Mouse (Mus musculus) heart, postnatal 25 days (tissue): ENCODE results near the gene Bcl9l. TPM values are rescaled to one million over a fixed set of nuclear protein-coding genes. Genes with fewer than 3 reads are reported as not detected.
A peak's percentile ranks its signal among the peaks of the same experiment; 100 is the strongest.

Source experiments
- DNase-seq: peaks from one replicate; pipeline ENCODE4 v3.0.0; 2022; ENCODE audit warnings: low spot score
- intact Hi-C: fragments of 180-260 bp; cut with DNase I; formaldehyde crosslinking; loops from one replicate; pipeline ENCODE4 v1.15.1; 2025
- total RNA-seq, 2 experiments: library from RNA; stranded (reverse); gene quantifications; 2 replicates each; pipeline ENCODE4 v1.2.3; 2021

Gene Bcl9l
- total RNA-seq, 2 experiments from 2014 or later: 44.9 to 57.6 TPM

DNA sequence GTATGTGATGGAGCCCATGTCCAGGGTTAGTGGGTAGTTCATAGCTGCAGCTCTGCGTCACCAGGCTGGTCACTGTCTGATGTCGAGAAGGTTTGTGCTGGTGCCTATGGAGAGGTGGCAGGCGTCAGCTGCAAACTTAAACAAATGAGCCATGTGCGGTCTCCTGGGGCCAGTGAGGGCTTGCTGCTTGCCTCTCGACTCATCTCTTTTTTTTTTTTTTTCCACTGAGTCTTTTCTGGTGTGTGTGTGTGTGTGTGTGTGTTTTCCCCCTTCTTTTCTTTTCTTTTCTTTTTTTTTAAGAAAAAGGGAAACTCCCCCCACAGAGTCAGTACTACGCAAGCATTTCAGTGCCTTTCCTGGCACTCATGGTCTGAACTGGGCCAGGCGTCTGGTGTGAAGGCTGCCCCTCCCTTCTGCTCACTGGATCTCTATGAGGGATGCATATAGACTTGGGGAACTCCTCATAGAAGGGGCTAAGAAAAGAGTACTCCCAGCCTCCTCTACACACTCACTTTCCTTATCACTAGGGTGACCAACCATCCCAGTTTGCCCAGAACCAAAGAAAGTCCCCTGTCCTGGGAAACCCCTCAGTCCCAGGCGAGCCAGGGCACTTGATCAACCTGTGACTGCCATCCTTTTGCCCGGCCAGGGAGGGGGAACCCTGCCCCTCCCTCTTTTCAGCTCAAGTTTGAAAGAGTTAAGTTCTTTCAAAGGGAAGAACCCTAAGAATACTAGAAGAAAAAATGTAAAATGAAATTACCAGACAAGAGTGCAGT is 43.9 kb downstream of the Bcl9l start:
- DNase-seq: no peak
- intact Hi-C loops: no loop called here

DNA sequence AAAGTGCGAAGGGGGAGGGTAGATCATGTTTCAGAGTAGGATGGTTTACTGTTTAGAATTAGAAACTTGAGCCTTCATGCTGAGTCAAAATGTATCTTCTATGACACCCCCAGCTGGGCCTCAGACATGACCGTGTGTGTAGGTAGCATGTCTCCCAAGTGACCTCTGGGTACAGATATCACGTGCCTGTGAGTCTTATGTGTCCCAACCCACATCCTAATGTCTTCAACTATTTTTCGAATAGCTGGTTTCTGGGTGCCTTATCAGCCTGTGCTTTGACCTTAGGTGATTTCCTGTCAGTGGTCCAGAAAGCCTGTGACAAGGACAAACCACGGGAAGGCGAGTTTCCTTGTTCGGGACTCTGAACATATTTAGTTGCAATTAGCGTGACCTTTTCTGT is 45.7 kb downstream of the Bcl9l start:
- no peak for DNase-seq
- intact Hi-C loops: no loop called here

DNA sequence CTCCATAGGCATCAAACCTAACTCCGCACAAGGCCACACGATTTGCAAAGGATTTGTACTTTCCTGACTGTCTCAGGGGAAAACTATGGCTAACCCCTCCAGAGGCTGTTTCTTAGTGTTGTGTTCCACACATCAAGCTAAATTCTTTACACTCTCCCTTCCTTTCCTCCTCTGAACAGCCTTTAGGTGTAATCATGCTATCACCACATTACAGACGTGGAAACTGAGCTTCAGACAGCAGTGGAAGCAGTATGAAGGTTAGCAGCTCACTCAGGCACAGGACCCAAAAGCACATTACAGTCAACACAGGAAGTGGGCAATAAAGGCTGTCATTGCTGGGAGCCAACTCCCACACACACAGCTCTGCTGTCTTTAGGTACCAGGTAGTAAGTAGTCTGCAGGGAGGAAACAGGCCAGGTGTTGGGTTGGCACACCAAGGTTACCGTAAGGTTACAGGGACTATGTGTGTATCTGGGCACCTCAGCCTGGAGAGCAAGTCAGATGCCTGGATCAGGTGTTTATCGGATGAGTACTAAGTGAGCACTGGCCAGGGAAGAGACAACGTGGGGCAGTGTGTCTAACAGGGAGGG is 50.5 kb downstream of the Bcl9l start:
- no peak for DNase-seq
- intact Hi-C loops: no loop called here

DNA sequence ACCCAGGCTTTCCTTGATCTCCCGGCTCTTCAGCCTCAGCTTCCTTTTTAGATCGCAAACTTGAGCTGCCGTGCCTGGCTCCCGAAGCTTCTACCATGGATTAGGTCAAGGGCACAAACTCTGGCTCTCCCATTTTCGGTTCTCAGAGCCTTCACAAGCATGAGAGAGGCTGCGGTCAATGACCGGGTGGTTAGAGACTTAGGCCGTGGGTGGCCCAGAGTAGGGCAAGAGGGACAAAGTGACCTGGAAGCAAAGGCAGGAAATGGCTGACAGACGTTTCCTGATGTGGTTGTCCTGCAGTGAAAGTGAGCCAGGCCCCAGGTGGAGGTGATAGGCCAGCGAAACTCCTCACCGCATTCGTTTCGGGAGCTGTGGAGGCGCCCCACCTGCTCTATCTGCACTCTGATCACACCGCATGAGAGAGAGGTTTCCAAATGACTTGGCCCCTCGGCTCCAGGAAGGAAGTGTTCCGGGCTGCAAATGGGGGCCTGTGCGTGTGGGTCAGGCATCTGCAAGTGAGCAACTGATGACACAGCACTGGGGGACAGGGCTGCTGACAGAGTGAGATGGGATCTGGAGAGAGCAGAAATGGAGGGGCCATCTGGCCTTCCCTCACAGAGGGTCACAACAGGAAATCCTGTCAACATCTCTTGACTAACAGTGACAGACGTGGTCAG is 55.1 kb downstream of the Bcl9l start:
- DNase-seq: no peak
- intact Hi-C loops: no loop called here

DNA sequence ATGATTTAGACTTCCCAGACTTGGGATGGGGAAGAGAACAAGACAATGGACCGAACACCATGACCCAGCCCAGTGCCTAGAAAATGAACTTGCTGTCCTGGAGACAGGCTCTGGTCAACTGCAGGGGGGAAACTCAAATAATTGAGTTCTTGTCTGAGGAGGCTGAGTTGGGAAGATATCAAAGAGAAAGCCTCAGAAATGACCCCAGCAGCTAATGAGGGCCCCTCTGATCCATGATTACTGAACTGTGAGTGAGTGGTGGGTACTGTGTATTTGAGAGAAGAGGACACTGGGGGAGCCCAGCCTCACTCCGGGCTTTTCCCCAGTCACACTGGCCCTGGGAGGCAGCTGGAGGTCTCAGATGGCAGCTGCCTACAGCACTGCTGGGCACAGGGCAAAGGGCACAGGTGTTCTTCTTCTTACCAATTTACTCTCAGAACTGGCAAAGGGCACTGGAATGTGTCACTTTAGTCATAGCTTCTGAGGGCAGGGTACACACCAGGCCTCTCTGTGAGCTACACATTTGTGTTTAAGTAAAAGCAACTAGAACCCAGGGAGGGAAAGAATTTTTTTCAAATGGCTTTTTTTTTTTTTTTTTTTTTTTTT is 57.3 kb downstream of the Bcl9l start:
- no peak for DNase-seq
- intact Hi-C loops: no loop called here

DNA sequence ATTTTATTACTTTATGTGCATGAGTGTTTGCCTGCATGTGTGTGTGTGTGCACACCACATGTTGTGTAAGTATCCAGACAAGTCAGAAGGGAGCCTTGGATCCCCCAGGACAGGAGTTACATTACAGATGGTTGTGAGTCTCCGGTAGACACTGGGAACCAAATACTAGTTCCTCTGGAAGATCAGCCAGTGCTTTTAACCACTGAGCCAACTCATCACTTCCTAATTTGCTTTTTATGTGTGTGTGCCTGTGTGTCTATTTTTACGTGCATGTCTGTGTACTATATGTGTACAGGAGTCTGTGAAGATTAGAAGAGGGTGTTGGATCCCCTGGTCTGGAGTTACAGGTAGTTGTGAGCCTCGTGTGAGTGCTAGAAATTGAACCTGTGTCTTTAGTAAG is 58.1 kb downstream of the Bcl9l start:
- intact Hi-C loops: no loop called here

DNA sequence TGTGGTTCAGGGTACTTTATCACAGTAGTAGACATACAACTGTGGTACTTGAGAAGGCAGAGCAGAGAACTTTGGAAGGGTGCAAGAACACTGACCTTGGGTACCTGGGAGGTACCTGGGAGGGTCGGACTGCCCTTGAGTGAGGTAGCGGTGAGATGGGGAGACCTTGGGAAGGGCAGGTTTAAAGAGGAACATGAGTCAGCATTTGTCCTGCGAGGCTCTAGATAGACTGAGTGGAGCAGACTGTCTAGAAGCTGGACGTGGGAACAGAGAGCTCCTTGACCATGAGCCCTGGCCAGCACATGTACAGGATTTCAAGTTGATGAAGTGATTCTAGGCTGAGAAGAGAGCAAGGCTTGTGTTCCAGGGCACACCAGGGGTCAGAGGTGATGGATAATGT is 59.7 kb downstream of the Bcl9l start:
- intact Hi-C loops: no loop called here
- no peak for DNase-seq

More for the DNA sequence above, 58.1 kb downstream of the Bcl9l start:
- no peak for DNase-seq

DNA sequence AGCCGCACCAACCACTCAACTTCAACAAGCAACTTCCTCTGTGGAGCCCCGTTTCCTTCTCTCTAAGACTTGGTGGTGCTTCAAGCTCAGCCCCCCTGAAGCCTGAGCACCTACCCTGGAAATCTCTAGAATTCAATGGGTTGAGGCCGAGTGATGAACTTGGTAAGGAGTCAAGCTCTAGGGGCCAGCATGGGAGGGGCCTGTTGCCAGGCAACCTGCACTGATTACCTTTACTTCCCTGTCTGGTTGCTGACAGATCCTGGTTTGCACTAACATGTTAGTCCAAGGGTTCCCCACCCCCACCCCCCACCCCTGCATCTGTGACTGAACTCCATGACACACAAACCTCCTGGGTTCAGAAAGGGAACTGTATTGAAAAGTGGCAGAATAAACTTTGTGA is 62.4 kb downstream of the Bcl9l start:
- DNase-seq: no peak

DNA sequence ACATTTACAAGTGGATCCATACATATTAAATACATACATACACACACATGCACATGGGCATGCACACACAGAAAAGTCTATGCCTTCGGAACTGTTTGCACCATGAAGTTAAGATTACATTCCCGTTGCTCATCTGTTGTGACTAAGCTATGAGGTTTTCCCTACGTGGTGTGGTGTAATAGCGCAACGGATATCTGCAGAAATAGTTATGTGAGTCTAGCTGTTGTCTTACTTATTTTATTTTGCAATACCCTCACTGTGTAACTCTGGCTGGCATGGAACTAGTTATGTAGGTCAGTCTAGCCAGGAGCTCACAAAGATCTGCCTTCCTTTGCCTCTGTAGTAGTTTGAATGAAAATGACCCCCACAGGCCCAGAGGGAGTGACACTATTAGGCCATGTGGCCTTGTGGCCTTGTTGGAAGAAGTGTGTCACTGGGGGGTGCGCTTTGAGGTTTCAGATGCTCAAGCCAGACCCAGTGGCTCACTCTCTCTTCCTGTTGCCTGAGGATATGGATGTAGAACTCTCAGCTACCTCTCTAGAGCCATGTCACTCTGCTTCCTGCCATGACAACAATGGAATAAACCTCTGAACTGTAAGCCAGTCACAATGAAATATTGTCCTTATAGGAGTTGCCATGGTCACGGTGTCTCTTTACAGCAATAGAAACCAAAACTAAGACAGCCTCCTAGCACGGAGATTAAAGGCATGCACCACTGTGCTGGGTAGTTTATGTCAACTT is 66.0 kb downstream of the Bcl9l start:
- intact Hi-C loops: no loop called here
- DNase-seq: no peak

More for the DNA sequence above, 62.4 kb downstream of the Bcl9l start:
- intact Hi-C loops: no loop called here

DNA sequence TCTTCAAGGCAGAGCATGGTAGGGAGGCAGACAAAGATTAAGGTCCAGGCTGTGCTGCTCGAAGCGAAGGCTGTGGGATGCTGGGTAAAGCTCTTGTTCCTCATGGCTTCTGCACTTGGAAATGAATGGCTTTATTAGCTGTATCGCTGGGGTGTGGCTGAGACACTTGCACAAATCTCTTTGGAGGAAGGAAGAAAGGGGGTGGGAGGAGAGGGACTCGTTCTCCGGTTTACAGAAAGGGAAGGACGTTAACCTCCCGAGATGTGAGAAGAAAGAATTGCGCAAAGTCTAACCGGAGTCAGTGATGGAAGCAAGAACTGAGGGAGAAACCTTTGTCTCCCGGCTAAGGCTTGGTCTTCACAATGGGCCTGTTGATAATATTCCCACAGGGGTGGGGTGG is 68.5 kb downstream of the Bcl9l start:
- no peak for DNase-seq
- intact Hi-C loops: no loop called here

DNA sequence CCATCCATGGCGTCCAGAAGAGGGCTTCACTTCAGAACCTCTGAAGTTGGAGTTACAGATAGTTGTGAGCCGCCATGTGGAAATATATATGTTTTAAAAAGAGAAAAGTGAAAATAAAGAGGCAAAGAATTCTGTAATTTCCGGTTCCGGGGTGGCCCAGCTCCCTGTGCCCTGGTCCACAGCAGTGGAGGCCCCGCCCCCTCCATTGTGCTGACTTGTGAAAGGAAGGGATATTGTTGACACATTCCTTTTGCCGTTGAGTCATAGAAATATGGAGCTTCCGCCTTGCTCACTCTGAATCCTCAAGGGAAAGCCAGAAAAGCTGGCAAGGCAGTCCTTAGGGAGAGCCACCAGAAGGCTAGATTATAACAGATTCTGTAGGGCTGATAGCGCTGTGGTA is 69.5 kb downstream of the Bcl9l start:
- intact Hi-C loops: no loop called here
- DNase-seq: peak; percentile 12

Other genes with a start within 250 kb of the Bcl9l start
- gene Cbl, start 248.8 kb upstream of the Bcl9l start, total RNA-seq: 10 to 100 TPM; 18.6 to 22.4 TPM
- gene Ccdc153, start 242.1 kb upstream of the Bcl9l start, total RNA-seq: not detected
- 1 to 10 TPM; 4.3 to 4.4 TPM for gene Pdzd3, start 231.4 kb upstream of the Bcl9l start, total RNA-seq
- 10 to 100 TPM; 19.4 to 20.7 TPM for gene Nlrx1, start 214.2 kb upstream of the Bcl9l start, total RNA-seq
- gene Abcg4, start 194.2 kb upstream of the Bcl9l start, total RNA-seq: under 1 TPM; 0.34 to 0.42 TPM
- 10 to 100 TPM in 1 of 2 experiments, 1 to 10 TPM in 1; 7.9 to 12.7 TPM for gene Hinfp, start 177.2 kb upstream of the Bcl9l start, total RNA-seq
- 10 to 100 TPM; 11.7 to 13.9 TPM for gene C2cd2l, start 162.5 kb upstream of the Bcl9l start, total RNA-seq
- 10 to 100 TPM; 18.6 to 19.6 TPM for gene Dpagt1, start 156.8 kb upstream of the Bcl9l start, total RNA-seq
- gene H2afx, start 148.1 kb upstream of the Bcl9l start, total RNA-seq: 10 to 100 TPM; 14.6 to 15.6 TPM
- gene Hmbs, start 138.6 kb upstream of the Bcl9l start, total RNA-seq: 10 to 100 TPM; 46.3 to 47.0 TPM
- gene Vps11, start 121.2 kb upstream of the Bcl9l start, total RNA-seq: 10 to 100 TPM; 14.3 to 14.8 TPM
- 10 to 100 TPM; 70.2 to 78.9 TPM for gene Hyou1, start 103.3 kb upstream of the Bcl9l start, total RNA-seq
- 10 to 100 TPM; 25.5 to 27.9 TPM for gene Slc37a4, start 86.0 kb upstream of the Bcl9l start, total RNA-seq
- gene Rps25, start 75.7 kb upstream of the Bcl9l start, total RNA-seq: 100 to 1,000 TPM; 745 to 824 TPM
- 10 to 100 TPM; 34.9 to 35.1 TPM for gene Trappc4, start 75.2 kb upstream of the Bcl9l start, total RNA-seq
- gene Ccdc84, start 64.3 kb upstream of the Bcl9l start, total RNA-seq: 1 to 10 TPM; 7.2 to 8.0 TPM
- not detected for gene Foxr1, start 41.7 kb upstream of the Bcl9l start, total RNA-seq
- not detected for gene Upk2, start 27.8 kb upstream of the Bcl9l start, total RNA-seq
- gene Cxcr5, start 79.1 kb downstream of the Bcl9l start, total RNA-seq: under 1 TPM; 0.10 to 0.31 TPM
- 10 to 100 TPM; 72.5 to 87.3 TPM for gene Ddx6, start 122.1 kb downstream of the Bcl9l start, total RNA-seq
- gene Treh, start 190.4 kb downstream of the Bcl9l start, total RNA-seq: not detected